Mouse (Mus musculus) urinary bladder, postnatal 25 days (tissue): Measurements from ENCODE around the gene 1700067K01Rik.

Source experiments
- DNase-seq: peaks from one replicate; pipeline ENCODE4 v3.0.0; 2022; ENCODE audit warnings: low spot score

1700067K01Rik gene

GRCm38 (mm10) chr8:84011705-84012498 lies 10.6 kb downstream of the 1700067K01Rik start, which contains the start of gene 2210011C24Rik:
2210011C24Rik (minus strand) TSS chr8:84012171.
- DNase-seq = no peak

GRCm38 (mm10) chr8:84012499-84013165 lies 11.3 kb downstream of the 1700067K01Rik start:
- DNase-seq = no peak

GRCm38 (mm10) chr8:84015833-84016232 lies 14.5 kb downstream of the 1700067K01Rik start:
- no peak for DNase-seq

GRCm38 (mm10) chr8:84019738-84020137 lies 18.4 kb downstream of the 1700067K01Rik start:
- DNase-seq = no peak

- DNase-seq = no peak
Observed at GRCm38 (mm10) chr8:84021096-84021495, 19.8 kb downstream of the 1700067K01Rik start, which contains the start of gene Palm3. Palm3 (plus strand) TSS chr8:84021471.

GRCm38 (mm10) chr8:84021569-84021968 lies 20.3 kb downstream of the 1700067K01Rik start:
- no peak for DNase-seq

GRCm38 (mm10) chr8:84023085-84023484 lies 21.8 kb downstream of the 1700067K01Rik start:
- DNase-seq = peak; percentile 55

GRCm38 (mm10) chr8:84023631-84024030 lies 22.3 kb downstream of the 1700067K01Rik start:
- no peak for DNase-seq

GRCm38 (mm10) chr8:84024171-84024570 lies 22.9 kb downstream of the 1700067K01Rik start:
- no peak for DNase-seq

- no peak for DNase-seq
Observed at GRCm38 (mm10) chr8:84025863-84026262, 24.6 kb downstream of the 1700067K01Rik start.

- no peak for DNase-seq
Observed at GRCm38 (mm10) chr8:84027449-84027848, 26.1 kb downstream of the 1700067K01Rik start.

- DNase-seq = no peak
Observed at GRCm38 (mm10) chr8:84029272-84029671, 28.0 kb downstream of the 1700067K01Rik start.

GRCm38 (mm10) chr8:84032777-84033176 lies 31.5 kb downstream of the 1700067K01Rik start:
- no peak for DNase-seq

GRCm38 (mm10) chr8:84038015-84038414 lies 36.7 kb downstream of the 1700067K01Rik start:
- DNase-seq = no peak

GRCm38 (mm10) chr8:84039050-84039449 lies 37.7 kb downstream of the 1700067K01Rik start:
- DNase-seq = peak; percentile 62

- DNase-seq = peak; percentile 51
Observed at GRCm38 (mm10) chr8:84042066-84042947, 41.0 kb downstream of the 1700067K01Rik start, which contains the start of gene Il27ra. Il27ra (minus strand) TSS chr8:84042589.

- DNase-seq = no peak
Observed at GRCm38 (mm10) chr8:84042948-84043342, 41.6 kb downstream of the 1700067K01Rik start.

- DNase-seq = no peak
Observed at GRCm38 (mm10) chr8:84044103-84044502, 42.8 kb downstream of the 1700067K01Rik start.

- no peak for DNase-seq
Observed at GRCm38 (mm10) chr8:84044900-84045299, 43.6 kb downstream of the 1700067K01Rik start, which contains the start of gene Rln3. Rln3 (minus strand) TSS chr8:84045000.

- DNase-seq = no peak
Observed at GRCm38 (mm10) chr8:84046505-84046904, 45.2 kb downstream of the 1700067K01Rik start.

GRCm38 (mm10) chr8:84048171-84048570 lies 46.9 kb downstream of the 1700067K01Rik start:
- DNase-seq = no peak

GRCm38 (mm10) chr8:84052746-84053145 lies 51.4 kb downstream of the 1700067K01Rik start:
- no peak for DNase-seq
